Mouse (Mus musculus) lung, postnatal 0 days (tissue): ENCODE data around the gene Rpp14.

Experiments used
- CTCF ChIP-seq: IDR thresholded peaks from 2 replicates; pipeline ENCODE4 v1.5.1; 2016; ENCODE audit warnings: antibody characterized with exemption, mild to moderate bottlenecking
- EP300 ChIP-seq: IDR thresholded peaks from 2 replicates; pipeline ENCODE4 v1.6.1; 2016; ENCODE audit warnings: antibody characterized with exemption, mild to moderate bottlenecking, control low read depth

DNA sequence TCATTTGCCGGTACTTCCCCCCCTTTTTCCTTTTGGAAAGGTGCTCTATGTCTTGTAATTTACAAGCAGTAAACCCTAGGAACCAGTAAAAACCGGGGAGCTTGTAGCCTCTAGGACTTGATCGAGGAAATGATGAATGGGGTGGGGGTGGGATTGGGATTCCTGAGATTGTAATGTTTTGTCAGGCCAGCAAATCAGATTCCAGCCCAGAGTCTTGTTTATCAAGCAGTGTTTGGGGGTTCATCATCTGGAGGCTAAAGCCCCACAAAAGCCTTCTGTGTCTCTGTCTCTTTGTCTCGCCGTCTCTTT lies 18.5 kb downstream of the Rpp14 start:
- TF ChIP-seq CTCF (no peak), EP300 (no peak)
